Mouse (Mus musculus): ENCODE data around the gene Ctbp2. TPM values are rescaled to one million over a fixed set of nuclear protein-coding genes. Genes with fewer than 3 reads are reported as not detected.
A peak's percentile ranks its signal among the peaks of the same experiment; 100 is the strongest.
"Not testable (repeated sequence)": the region's sequence is repeated elsewhere in the genome, so short reads cannot be mapped to it uniquely, and the experiment has no call there.

Ctbp2 gene
- total RNA-seq, 4 experiments from 2014 or later, result 51.6 to 59.4 (median 55.8) TPM

DNA sequence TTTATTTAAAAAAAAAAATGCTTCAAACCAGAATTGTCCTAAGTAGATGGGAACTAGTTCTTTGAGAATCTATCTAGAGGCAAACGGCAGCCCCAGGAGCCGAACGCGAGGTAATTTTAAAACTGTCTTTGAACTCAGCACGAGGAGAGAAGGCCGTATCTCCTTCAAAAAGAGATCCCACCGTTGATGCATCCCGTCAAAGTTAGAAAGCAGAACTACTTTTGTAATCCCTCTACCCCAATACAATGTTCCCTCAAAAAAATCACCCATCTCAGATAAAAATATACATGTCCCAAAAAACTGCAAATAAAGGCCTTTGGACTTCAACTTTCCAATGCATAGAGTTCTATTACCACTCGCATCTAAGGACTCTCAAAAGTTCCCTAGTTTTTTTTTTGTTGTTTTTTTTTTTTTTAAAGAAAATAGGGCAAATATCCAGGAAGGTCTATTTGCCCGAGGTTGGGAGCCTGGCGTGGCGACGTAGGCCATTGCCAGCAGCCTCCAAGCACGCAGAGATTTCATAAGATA lies 3.0 kb downstream of the Ctbp2 start:
- DNase-seq (ENCODE audit: low spot score in 2 of 2), result no peak

DNA sequence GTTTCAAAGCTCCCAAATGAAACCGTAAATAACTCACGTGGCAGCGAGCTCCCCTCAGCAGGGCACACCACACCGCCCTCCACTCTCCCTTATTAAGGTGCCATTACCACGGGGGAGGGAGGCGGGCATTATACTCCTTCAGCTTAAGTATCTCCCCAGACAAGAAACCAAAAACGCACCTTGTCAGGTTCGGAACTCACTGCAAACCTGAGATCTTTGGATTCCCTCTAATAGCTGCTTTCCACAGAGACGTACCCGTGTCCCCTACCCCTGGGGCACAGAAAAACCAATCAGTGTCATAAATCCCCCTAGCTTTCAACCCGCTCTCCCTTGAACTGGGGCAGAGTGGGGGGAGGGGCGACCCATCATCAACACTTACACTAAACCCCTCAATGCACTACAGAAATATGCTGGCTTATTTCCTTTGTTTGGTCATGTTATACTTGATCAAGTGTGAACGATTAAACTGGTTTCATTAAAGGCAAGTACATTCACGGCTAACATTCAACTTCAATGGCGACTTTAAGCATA lies 3.9 kb downstream of the Ctbp2 start:
- DNase-seq (ENCODE audit: low spot score in 2 of 2), result no peak

DNA sequence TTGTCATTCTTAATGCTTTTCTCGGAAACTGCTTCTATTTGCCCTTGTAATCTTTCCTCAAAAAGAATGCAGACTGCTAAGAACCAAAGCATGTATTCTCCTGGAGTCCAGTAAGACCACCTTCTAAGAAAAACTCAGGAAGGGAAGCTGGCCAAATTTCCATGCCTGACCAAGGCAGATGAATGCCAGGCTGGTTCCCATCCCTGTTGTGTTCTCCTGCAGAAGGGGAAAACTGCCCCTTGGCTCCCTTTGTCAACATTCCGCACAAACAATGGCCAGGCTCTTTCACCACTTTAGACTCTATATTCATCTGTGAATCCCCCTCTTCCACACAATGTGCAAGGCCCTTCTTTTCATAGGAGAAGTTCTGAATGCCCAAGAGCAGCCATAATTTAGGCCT lies 6.3 kb downstream of the Ctbp2 start:
- DNase-seq (ENCODE audit: low spot score in 2 of 2), result no peak

DNA sequence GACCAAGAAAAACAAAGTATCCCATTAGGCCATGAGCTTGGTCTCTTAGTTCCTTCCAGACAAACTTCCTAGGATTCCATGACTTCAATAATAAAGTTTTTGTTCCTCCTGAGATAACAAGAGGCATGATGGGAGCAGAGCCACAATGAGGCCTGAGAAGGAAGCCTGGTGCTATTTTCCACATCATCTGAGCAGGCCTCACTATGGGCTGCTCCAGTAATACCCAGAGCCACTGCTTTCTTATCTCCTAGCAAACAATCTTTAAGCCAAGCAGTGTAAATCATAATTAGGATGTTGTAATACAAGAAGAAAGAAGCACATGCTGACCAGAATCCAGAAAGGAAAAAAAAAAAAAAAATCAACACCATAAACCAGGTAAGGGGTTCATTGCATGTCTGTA lies 7.6 kb downstream of the Ctbp2 start:
- DNase-seq (ENCODE audit: low spot score in 2 of 2), result no peak

DNA sequence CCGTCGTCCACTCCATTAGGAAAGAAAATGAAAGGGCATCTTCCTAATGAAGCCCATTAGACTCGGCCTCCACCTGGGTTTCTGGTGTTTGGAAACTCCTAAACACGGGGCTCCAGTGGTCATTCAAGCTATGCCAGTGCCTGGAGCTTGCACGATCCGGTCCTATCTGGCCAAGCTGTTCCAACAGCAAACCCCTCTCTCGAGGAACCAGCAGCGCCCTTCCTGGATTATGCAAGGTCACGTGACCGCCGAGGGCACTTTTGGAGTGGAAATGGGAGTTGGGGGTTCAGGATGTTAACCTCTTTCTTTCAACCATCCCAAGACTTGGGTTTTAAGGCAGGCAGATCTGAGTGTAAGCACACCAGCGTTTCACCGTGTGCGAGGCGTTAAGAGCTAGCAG lies 8.3 kb downstream of the Ctbp2 start:
- DNase-seq (ENCODE audit: low spot score in 2 of 2), result no peak

DNA sequence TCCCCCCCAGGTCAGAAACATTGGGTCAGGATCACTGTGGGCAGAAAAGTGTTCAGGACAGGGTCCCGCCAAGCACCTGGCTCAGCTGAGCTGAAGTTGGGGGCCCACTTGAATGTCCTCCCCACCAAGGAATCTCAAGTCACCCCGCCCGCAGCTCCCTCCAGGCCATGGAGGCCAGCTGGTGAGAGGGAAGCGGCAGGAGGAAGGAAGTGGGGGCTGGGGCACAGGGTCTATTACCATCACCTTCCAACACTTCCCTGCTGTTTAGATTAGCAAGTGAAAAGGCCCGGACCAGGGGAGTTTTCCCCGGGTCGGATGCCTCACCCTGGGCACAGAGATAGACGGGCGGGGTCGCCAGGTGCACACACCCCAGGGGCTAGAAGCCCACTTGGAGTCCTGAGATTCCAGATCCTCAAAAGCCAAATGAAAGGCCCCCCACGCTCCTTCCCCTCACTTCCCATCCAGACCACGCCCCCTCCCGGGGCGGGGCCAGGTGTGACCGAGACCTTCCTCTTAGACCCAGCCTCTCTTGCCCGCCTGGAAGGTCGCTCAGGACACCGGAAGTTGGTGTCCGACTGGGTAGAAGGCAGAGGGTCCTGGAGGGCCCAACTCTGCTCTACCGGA lies 9.2 kb downstream of the Ctbp2 start:
- no peak for DNase-seq (ENCODE audit: low spot score in 2 of 2)

DNA sequence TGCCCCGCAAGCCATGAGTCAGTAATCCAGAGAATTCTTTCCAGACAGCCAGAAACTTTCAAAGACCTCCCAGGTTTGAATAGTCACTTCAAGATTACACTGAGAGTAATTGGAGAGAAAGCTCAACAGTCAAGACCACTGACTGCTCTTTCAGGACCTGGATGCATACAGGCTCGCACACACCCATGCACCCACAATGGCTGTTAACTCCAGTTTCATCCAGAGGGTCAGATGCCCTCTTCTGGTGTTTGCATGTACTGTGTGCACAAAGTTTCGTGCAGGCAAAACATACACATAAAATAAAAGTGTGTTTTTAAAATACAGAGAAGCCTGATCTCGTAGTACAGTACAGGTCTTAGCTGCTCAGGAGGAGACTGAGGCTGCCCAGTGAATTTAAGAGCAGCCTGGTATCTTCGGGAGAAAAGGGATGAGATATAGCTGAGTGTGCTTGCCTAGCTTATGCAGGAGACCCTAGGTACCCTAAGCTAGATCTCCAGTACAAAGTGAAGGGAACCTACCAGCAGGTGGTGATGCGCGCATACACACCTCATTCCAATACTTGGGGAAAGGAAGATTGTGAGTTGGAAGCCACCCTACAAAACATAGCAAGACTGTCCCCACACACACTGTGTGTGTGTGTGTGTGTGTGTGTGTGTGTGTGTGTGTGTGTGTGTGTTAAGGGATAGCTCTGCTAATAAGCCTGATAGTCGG lies 10.8 kb downstream of the Ctbp2 start:
- no peak for DNase-seq (ENCODE audit: low spot score in 2 of 2)

DNA sequence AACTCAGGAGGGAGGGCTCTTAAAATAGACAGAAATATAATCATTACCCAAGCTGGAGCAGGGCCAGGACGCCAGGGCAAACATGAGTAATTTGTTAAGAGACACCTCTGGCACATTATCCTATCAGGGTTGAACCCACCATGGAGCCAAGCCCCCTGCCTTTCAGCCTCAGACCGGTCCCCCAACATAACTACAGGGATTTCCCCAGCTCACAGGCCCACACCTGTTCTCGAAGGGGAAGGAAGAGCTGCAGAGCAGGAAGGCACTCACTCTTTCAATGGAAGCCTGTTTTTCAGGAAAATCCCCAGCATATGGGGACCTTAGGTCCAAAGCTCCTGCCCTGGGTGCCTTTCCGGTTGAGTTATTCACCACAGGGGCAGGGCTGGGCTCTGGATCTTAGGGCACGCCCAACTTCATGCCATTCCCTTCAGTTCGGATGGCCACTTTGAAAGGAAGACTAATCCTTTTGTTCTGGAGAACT lies 11.8 kb downstream of the Ctbp2 start:
- DNase-seq (ENCODE audit: low spot score in 2 of 2), result no peak

DNA sequence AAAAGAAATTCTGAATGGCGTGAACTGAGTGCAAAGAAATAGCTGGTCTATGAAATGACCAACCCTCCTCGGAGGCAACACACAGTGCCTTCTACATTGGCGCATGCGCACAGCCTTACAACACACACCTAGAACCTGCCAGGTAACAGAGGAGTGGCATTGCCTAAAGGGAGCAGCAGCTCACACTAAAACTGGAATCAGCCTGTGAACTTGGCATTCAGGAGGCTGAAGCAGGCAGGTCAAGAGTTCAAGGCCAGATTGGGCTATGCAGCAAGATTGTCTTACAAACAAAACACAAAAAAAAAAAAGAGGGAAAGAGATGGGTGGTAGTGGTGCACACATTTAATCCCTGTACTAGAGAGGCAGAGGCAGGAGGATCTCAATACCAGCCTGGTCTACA lies 14.7 kb downstream of the Ctbp2 start:
- no peak for DNase-seq (ENCODE audit: low spot score in 2 of 2)

DNA sequence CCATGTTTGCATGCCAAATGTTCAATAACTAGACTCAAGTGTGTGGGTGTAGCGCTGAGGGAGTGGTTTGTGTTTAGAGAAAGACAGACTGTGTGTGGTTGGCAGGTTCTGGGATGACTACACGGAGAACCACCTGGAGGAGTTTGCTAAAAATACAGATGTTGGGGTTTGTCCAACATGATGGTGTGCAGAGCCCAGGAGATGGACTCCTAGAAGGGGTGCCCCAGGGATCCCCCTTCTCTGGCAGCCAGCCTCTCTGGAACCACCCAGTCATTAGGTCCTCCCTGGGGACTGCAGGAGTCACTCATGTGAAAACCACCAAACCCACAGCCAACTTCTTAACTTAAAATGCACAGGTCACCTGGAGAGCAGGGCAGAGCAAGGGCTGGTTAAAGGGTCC lies 15.5 kb downstream of the Ctbp2 start:
- peak in 1 of 2 experiments; percentile 33 for DNase-seq (ENCODE audit: low spot score in 2 of 2)

DNA sequence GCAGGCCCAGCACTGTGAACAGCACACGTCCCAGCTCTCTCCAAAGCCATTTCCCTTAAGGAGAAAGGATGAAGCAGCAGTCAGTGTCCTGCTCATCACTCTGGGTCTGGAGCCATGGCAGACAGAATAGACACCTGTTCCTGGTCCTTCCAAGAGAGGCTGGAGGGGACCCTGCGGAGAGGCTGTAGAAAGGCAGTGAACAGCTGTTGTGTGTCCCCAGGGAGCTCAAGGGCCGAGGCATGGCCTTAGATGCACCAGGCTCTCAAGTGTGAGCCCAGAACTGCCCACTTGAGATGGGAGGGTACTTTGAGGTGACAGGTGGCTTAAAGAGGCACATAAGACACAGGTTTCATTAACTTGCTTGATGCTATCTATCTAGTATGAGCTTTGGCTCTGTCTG lies 21.6 kb downstream of the Ctbp2 start:
- no peak for DNase-seq (ENCODE audit: low spot score in 2 of 2)

DNA sequence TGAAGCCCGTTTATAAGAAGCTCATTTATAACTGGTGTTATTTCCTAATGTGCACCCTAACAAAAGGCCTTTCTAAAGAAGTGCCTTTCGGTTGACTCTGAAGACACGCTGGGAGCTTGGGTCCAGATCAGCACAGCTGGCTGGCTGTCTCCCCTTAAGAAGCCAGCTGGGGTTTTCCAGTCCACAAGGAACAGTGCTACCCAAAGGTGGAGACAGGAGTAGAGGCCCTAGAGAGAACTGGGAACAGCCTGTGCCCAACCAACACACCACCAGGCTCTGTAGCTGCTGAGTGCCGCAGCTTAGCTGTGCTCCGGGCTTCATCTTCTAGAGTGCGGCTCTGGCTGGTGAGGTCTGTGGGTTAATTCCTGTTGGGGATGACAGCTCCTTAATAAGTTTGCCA lies 23.1 kb downstream of the Ctbp2 start:
- no peak for DNase-seq (ENCODE audit: low spot score in 2 of 2)

DNA sequence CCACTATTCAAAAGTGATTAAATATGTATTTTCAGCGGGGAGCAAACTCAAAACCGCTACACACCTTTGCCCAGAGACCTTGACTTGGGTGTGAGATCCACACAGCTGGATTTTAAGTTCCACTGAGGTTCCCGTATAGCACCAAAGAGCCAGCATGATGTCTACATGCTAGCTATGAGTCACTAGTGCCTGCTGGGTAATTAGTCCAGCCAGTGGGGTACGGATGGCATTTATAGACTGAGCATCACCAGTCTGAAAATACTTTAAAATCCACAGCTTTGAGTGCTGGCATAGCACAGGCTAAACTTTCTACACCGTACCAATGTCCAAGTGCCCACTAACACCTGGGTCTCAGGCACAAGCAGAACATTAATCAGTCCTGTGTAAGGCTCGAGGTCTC lies 24.0 kb downstream of the Ctbp2 start:
- no peak for DNase-seq (ENCODE audit: low spot score in 2 of 2)

DNA sequence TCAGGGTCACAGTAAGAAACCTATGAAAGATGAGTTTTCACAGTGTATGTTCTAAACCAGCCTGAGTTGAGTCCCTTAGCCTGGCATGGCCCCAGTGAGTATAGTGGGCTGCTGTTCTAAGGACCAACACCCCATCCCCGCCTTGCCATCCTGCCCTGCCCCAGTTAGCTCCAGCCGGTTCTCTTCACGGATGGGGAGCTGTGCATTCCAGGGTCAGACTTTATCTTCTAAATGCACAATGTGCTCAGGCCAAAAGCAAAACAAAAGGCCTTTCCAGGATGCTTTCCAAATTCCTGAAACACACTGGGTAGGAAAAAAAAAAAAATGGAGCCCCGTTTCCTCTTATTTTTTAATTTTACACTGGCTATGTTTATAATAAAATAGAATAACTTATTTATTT lies 24.9 kb downstream of the Ctbp2 start:
- no peak for DNase-seq (ENCODE audit: low spot score in 2 of 2)

DNA sequence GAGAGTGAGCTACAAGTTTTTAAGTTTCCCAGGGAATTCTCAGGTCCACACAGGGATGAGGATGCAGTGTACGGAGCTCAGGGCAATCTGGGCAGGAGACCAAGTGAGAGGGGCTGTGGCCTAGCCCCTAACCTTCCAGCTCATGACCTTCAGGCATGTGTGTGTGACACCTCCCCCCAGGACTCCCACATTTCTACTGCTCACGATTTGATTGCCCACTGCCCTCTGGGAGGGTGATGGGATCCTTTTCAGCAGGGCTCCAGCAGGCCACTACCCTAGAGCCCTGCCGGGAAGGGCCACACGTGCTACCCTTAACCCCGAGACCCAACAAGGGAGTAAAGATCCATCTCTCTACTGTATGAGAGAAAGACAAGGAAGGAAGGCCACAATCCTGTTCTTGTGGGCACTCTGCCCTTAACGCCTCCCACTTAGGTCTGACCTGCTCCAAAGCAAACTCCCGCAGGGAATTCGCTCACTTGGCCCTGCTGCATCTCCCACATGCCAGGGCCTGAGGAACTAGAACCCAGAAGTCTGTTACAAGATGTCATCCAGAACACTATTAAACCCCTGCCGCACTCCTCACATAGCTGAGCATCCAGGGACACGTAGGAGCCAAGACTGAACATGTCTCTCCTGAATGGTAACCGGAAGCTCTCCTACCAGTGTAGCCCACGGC lies 25.9 kb downstream of the Ctbp2 start:
- no peak for DNase-seq (ENCODE audit: low spot score in 2 of 2)

DNA sequence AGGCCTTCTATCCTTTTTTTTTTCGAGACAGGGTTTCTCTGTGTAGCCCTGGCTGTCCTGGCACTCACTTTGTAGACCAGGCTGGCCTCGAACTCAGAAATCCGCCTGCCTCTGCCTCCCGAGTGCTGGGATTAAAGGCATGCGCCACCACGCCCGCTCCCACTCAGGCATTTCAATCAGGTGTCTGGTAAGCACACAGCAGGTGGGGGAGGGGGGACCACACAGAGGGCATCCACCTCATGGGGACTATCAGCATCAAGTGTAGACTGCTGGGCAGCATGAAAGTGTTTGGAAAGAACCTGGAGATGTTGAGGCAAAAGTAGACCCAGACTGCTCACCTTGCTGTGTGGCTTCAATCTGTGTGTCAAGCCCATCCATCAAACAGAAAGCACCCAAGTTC lies 28.5 kb downstream of the Ctbp2 start:
- DNase-seq (ENCODE audit: low spot score in 2 of 2), result not testable (repeated sequence)

DNA sequence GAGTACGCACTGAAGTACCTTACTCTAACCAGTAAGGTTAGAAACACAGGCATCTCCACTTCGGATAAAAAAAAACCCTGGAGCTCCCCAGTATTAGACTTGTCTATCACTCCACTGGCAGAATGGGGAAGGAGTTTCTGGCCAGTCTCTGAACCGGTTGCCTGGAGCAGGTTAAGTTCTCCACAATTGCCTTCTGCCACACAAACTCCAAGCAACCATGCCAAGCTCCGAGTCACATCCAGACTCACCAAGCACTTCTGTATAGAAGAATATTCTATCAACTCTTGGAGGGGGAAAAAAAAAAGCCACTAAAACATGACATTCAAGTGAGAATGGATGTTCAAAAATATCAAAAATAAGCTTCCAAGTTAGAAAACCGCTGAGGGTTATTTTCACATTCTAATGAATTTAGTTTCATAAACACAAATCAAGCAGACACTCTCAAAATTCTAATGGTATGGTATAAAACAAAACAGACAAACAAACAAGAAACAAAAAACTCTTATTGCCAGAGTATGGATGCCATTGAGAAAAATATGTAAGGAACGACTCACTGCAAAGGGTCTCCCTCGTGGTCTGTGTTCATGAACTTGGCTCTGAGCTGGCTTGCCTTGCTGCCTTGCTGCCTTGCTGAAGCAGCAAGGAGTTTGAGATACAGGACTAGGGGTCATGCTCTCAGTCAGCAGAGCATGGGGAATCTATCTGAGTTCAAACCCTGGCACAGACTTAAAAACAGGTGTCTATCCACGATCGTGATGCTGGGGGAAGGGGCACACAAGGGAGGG lies 29.3 kb downstream of the Ctbp2 start:
- no peak for DNase-seq (ENCODE audit: low spot score in 2 of 2)

DNA sequence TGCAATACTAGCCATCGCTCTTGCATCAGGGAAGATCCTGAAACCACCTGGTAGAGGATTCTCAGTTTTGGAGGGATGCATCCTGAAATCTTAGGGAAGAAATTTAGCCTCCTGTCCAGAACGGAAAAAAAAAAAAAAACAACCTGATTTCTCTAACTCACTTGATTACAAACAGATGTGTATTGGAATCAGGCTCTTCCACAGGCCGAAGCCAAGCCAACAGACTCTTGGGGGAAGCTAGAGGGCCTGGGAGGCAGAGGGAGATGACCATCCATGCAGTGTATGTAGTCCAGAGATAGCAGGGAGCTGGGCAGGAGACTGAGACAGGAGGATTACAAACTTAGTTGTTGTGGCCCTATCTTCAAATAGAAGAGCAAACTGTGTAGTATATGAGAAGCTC lies 30.0 kb downstream of the Ctbp2 start:
- no peak for DNase-seq (ENCODE audit: low spot score in 2 of 2)

DNA sequence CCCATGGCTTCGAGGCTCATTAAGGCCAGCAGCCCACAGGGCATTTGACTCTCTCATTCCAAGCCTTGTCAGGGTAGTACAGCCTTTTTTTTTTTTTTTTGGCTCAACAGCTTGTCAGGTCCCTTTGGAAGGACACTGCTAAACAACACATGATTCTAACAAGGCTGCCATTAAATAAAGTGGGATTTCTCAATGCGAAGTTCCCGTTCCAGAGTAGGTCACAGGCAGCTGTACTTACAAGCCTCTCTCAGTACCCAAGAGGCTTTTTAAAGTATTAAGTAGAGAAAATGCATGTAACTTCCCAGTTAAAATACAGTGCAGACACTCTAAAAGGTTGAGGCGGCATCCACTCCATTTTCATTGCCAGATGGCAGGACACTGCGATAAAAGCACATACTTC lies 30.4 kb downstream of the Ctbp2 start:
- DNase-seq (ENCODE audit: low spot score in 2 of 2), result no peak

DNA sequence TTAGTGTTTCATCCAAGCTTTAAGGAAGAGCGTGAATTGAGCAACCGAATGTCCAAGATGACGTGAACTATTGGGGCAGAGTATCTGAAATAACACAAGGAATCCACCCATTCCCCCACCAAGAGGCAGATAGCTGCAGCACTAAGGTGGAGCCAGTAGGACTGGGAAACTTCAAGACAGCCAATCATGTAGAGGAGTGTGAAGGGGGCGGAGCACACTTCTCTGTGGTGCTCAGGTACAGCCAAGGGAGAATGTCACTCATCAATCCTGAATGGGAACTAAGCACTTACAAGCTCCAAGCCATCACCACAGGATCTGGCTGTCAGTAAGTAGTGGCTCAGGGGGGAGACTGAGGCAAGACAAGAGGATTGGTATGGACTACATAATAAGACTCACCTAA lies 33.5 kb downstream of the Ctbp2 start:
- DNase-seq (ENCODE audit: low spot score in 2 of 2), result no peak

DNA sequence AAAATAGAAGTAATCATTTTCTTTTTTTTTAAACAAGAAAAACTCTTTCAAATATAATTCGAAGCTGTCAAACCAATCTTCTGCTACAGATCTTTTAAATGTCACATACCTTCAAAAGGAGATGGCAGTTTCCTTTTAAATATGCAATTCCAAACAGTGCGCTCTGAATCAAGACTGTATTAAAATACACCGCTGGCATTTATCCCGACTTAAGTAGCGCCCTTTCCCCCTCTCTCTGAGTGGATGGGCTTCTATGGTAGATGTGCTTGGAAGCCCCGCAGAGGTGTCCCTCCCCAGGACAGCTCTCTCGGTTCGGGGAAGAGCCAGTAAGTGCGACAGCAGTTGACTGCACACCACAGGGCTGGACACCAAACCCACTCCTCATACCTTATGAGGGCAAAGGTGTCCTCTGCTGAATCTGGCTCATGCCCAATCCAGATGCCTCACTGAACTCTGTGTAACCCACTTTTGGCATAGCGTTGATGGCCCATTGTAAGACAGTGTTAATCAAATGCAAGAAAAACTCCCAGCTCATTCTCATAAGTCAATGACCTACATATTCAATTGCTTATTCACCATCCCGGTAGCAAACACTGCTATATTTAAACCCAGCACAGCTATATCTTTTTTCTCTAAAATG lies 34.4 kb downstream of the Ctbp2 start:
- no peak for DNase-seq (ENCODE audit: low spot score in 2 of 2)

All from layer of hippocampus, adult 8-10 months (tissue).